Mouse (Mus musculus) ES-E14 (cell line): ENCODE results near the gene Dedd2. TPM values are rescaled to one million over a fixed set of nuclear protein-coding genes. Genes with fewer than 3 reads are reported as not detected.

ENCODE experiments used
- DNase-seq: peaks from one replicate; pipeline ENCODE4 v3.0.0-alpha.2; 2013; ENCODE audit warnings: low read depth, low spot score
- H3K27ac ChIP-seq: 2 replicates; pipeline ENCODE4 v1.5.1; 2012; ENCODE audit warnings: low read depth, mild to moderate bottlenecking, low read length, moderate library complexity, mixed read lengths; ENCODE audit not compliant: poor library complexity, insufficient read depth, severe bottlenecking
- H3K36me3 ChIP-seq: 2 replicates; pipeline ENCODE4 v1.6.1; 2012; ENCODE audit warnings: mild to moderate bottlenecking, low read length, moderate library complexity, mixed read lengths; ENCODE audit not compliant: control insufficient read depth, poor library complexity, insufficient read depth, severe bottlenecking
- H3K4me1 ChIP-seq, 2 experiments: fragments of 150-350 bp in 1 of 2; sonication (generic) in 1 of 2; 2 replicates each; pipeline ENCODE4 v1.6.1; 2012; ENCODE audit warnings: low read length in 2 of 2, mild to moderate bottlenecking in 1 of 2, mixed read lengths in 1 of 2; ENCODE audit not compliant: control insufficient read depth in 2 of 2, insufficient read depth in 2 of 2, poor library complexity in 1 of 2
- H3K4me3 ChIP-seq, 2 experiments: fragments of 150-350 bp in 1 of 2; sonication (generic) in 1 of 2; 2 replicates each; pipeline ENCODE4 v1.5.1; 2012; ENCODE audit warnings: low read length in 2 of 2, low read depth in 1 of 2, mild to moderate bottlenecking in 1 of 2, mixed read lengths in 1 of 2; ENCODE audit not compliant: insufficient read depth in 1 of 2, poor library complexity in 1 of 2, severe bottlenecking in 1 of 2
- H3K9ac ChIP-seq: 2 replicates; pipeline ENCODE4 v1.6.1; 2012; ENCODE audit warnings: low read depth, mild to moderate bottlenecking, low read length, mixed read lengths; ENCODE audit not compliant: poor library complexity, insufficient read depth, severe bottlenecking
- H3K9me3 ChIP-seq: fragments of 150-350 bp; sonication (generic); 2 replicates; pipeline ENCODE4 v1.6.1; 2012; ENCODE audit warnings: low read depth, mild to moderate bottlenecking, low read length; ENCODE audit not compliant: control insufficient read depth, insufficient read depth
- CHD2 ChIP-seq: IDR thresholded peaks from 2 replicates; pipeline ENCODE4 v1.6.1; 2014; ENCODE audit warnings: mild to moderate bottlenecking, low read depth, low read length, inconsistent platforms
- HCFC1 ChIP-seq: IDR thresholded peaks from 2 replicates; pipeline ENCODE4 v1.6.1; 2012; ENCODE audit warnings: low read length, inconsistent platforms, borderline replicate concordance; ENCODE audit not compliant: insufficient read depth
- MAFK ChIP-seq: IDR thresholded peaks from 2 replicates; pipeline ENCODE4 v1.6.1; 2014; ENCODE audit warnings: mild to moderate bottlenecking, low read depth, low read length, inconsistent platforms; ENCODE audit not compliant: insufficient read depth
- ZC3H11A ChIP-seq: IDR thresholded peaks from 2 replicates; pipeline ENCODE4 v1.6.1; 2012; ENCODE audit warnings: low read depth, mild to moderate bottlenecking, inconsistent platforms, low read length, borderline replicate concordance
- ZNF384 ChIP-seq: IDR thresholded peaks from 2 replicates; pipeline ENCODE4 v1.6.1; 2012; ENCODE audit warnings: low read depth, low read length, inconsistent platforms
- in situ Hi-C, 2 experiments: fragments of 600-800 bp; cut with MboI; formaldehyde crosslinking; loops; one replicate each; pipeline ENCODE4 v1.15.1; 2025; ENCODE audit warnings: low sequenced_read_pairs in 2 of 2, inconsistent platforms in 1 of 2; ENCODE audit not compliant: unreplicated experiment in 2 of 2
- total RNA-seq: library from RNA; depleted of rRNA; stranded (reverse); fragments of 300-350 nt; gene quantifications from 2 replicates; pipeline ENCODE4 v1.2.3, GENCODE M21; 2012; rRNA removed

Gene Dedd2
- total RNA-seq, 1 experiment: 22.8 TPM

DNA sequence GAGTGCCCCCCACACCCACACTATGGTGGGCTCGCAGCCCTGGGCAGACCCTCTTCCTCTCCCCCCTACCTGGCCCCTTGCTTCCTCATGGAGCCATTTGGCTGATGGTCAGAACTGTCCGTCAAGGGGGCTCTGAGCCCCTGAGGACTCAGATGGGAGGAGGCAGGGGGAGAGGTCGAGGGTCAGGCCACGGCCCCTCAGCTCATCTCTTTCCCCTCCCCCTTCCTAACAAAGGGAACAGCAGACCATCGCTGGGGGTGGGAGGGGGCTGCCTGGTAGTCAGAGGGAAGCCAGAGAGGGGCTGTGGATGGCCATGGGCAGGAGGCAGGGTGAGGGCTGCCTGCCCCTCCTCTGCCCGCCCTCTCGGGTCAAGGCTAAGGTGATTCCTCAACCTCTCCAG is 69.4 kb downstream of the Dedd2 start:
- Histone ChIP-seq H3K4me3 (no peak overlapping the region), H3K9ac (0 out of 2 replicates have a peak overlapping the region, but pooled peaks have one; percentile 4), H3K36me3 (no peaks in the 10 kb centered on the region), H3K4me1 (peaks cover 4 to 46% of the 10 kb centered on the region in 2 experiments; a peak in 2 of 4 replicates), H3K9me3 (no peaks in the 10 kb centered on the region), H3K27ac (no peak overlapping the region; the same call in 1 of the 2 replicates)
- TF ChIP-seq ZNF384 (no peak), CHD2 (no peak), ZC3H11A (no peak)
- in situ Hi-C loops: no loop called here
- no peak for DNase-seq

DNA sequence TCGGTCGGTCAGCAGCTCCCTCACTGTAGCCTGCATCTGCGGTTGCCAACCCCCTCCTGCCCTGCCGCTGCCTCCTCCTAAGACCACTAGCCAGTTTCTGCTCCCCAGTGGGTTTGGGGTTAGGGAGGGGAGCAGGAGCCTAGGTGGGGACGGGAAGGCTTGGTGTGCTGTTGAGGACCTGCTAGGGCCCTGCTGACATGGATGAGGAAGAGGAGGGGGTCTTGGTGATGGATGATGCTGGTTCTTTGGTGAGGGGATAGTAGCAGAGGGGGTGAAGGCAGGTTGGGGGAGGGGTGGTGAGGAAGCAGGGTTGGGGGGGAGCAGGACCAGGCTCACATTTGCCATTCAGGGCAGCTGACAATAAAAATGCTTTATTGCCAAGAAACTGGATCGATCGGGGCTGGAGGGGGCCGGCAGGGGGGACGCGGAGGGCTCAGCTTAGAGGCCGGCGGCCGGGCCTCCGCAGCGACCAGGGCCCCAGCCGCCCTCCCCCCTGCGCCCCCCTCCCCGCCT is 70.2 kb downstream of the Dedd2 start:
- Histone ChIP-seq H3K4me1 (peaks cover 4 to 40% of the 10 kb centered on the region in 2 experiments; a peak in 2 of 4 replicates), H3K27ac (no peak overlapping the region), H3K4me3 (no peak overlapping the region), H3K9ac (0 out of 2 replicates have a peak overlapping the region, but pooled peaks have one; percentile 26), H3K36me3 (no peaks in the 10 kb centered on the region), H3K9me3 (no peaks in the 10 kb centered on the region)
- no peak for TF ChIP-seq HCFC1
- TF ChIP-seq ZNF384: no peak
- no peak for TF ChIP-seq CHD2
- TF ChIP-seq MAFK: no peak
- no peak for TF ChIP-seq ZC3H11A
- no peak for DNase-seq
- in situ Hi-C loops: no loop called here

Other genes with a start within 250 kb of the Dedd2 start
- gene Rabac1, start 247.9 kb downstream of the Dedd2 start, total RNA-seq: 212 and 328 TPM in 2 replicates
- 21.2 and 37.0 TPM in 2 replicates for gene Atp1a3, start 214.7 kb downstream of the Dedd2 start, total RNA-seq
- 10.0 and 10.7 TPM in 2 replicates for gene Grik5, start 148.3 kb downstream of the Dedd2 start, total RNA-seq
- 15.1 and 18.9 TPM in 2 replicates for gene Zfp574, start 148.0 kb downstream of the Dedd2 start, total RNA-seq
- gene Pou2f2, start 40.9 kb downstream of the Dedd2 start, total RNA-seq: 2.4 and 2.9 TPM in 2 replicates
- gene Zfp526, start 810 bp upstream of the Dedd2 start, total RNA-seq: 5.0 and 5.2 TPM in 2 replicates
- gene Gsk3a, start 17.2 kb upstream of the Dedd2 start, total RNA-seq: 38.2 and 38.5 TPM in 2 replicates
- 82.2 and 87.1 TPM in 2 replicates for gene Erf, start 30.1 kb upstream of the Dedd2 start, total RNA-seq
- 68.4 and 72.4 TPM in 2 replicates for gene Cic, start 47.1 kb upstream of the Dedd2 start, total RNA-seq
- 76.5 and 83.2 TPM in 2 replicates for gene Pafah1b3, start 77.4 kb upstream of the Dedd2 start, total RNA-seq
- gene Prr19, start 80.8 kb upstream of the Dedd2 start, total RNA-seq: 4.3 and 5.7 TPM in 2 replicates
- 1.2 and 1.7 TPM in 2 replicates for gene Tmem145, start 85.5 kb upstream of the Dedd2 start, total RNA-seq
- gene Megf8, start 96.5 kb upstream of the Dedd2 start, total RNA-seq: 47.5 and 69.9 TPM in 2 replicates
- not detected in 2 replicates for gene Cnfn, start 149.1 kb upstream of the Dedd2 start, total RNA-seq
- 3.8 and 4.7 TPM in 2 replicates for gene Lipe, start 178.1 kb upstream of the Dedd2 start, total RNA-seq
- 0.31 TPM in 1 of 2 replicates, not detected in the other for gene Cxcl17, start 192.3 kb upstream of the Dedd2 start, total RNA-seq